Mouse (Mus musculus) heart, embryonic 16.5 days (tissue): ENCODE measurements around the gene Wdr18. TPM values are rescaled to one million over a fixed set of nuclear protein-coding genes. Genes with fewer than 3 reads are reported as not detected.
"Not testable (repeated sequence)": the region's sequence is repeated elsewhere in the genome, so short reads cannot be mapped to it uniquely, and the experiment has no call there.

Experiments
- ATAC-seq: fragments of 200-750 bp; cut with Nextera tagmentation; replicated peaks from 2 replicates; pipeline ENCODE4 v1.8.0; 2017; ENCODE audit warnings: moderate number of reproducible peaks; ENCODE audit not compliant: insufficient read depth, low FRiP score; ENCODE audit errors: extremely low read depth
- H3K27ac ChIP-seq: fragments of 300-500 bp; sonication (generic); 2 replicates; pipeline ENCODE4 v1.5.1; 2014; ENCODE audit warnings: mild to moderate bottlenecking, low read length, control low read depth, moderate library complexity
- H3K27me3 ChIP-seq: fragments of 300-500 bp; sonication (generic); 2 replicates; pipeline ENCODE4 v1.6.1; 2014; ENCODE audit warnings: low read length, mixed read lengths; ENCODE audit not compliant: control insufficient read depth, insufficient read depth
- H3K36me3 ChIP-seq: fragments of 300-500 bp; sonication (generic); 2 replicates; pipeline ENCODE4 v1.6.1; 2014; ENCODE audit not compliant: control insufficient read depth, insufficient read depth
- H3K4me1 ChIP-seq: fragments of 300-500 bp; sonication (generic); 2 replicates; pipeline ENCODE4 v1.6.1; 2014; ENCODE audit warnings: low read length, mixed read lengths; ENCODE audit not compliant: control insufficient read depth, insufficient read depth
- H3K4me2 ChIP-seq: fragments of 300-500 bp; sonication (generic); 2 replicates; pipeline ENCODE4 v1.6.1; 2014; ENCODE audit warnings: low read depth, mild to moderate bottlenecking, control low read depth, low read length
- H3K4me3 ChIP-seq: fragments of 300-500 bp; sonication (generic); 2 replicates; pipeline ENCODE4 v1.5.1; 2014; ENCODE audit warnings: mild to moderate bottlenecking, control low read depth, low read length
- H3K9ac ChIP-seq: fragments of 300-500 bp; sonication (generic); 2 replicates; pipeline ENCODE4 v1.6.1; 2014; ENCODE audit warnings: low read length, control low read depth
- H3K9me3 ChIP-seq: fragments of 300-500 bp; sonication (generic); replicated peaks from 2 replicates; pipeline ENCODE4 v1.6.1; 2016; ENCODE audit warnings: low read length; ENCODE audit not compliant: control insufficient read depth
- WGBS: fragments of 180-500 bp; shearing (Covaris S2); extraction: QIAGEN DNeasy Blood & Tissue Kit; methylation state at CpG from one replicate; pipeline ENCODE4 v1.1.7; 2014; 5-methylcytosine and 5-hydroxymethylcytosine counted together
- polyA plus RNA-seq: library from polyadenylated mRNA; unstranded; fragments of >200 nt; fragmentation: Nextera tagmentation; extraction: Ambion mirVana; gene quantifications from 2 replicates; pipeline ENCODE4 v1.2.1, GENCODE M21; 2015

Gene Wdr18
- polyA plus RNA-seq, 1 experiment from 2014 or later = 69.6 TPM

GRCm38 (mm10) chr10:79956643-79957154 lies 3.3 kb upstream of the Wdr18 start:
- H3K9ac ChIP-seq = no peak overlapping the region
- 39% methylated on average over 4 of the region's 4 CpGs for WGBS
- H3K4me3 ChIP-seq = no peak overlapping the region
- H3K27me3 ChIP-seq = no peaks in the 10 kb centered on the region
- H3K9me3 ChIP-seq = no peaks in the 10 kb centered on the region
- H3K4me2 ChIP-seq = no peak overlapping the region
- peaks cover 8% of the 10 kb centered on the region for H3K4me1 ChIP-seq
- no peak for ATAC-seq
- no peak overlapping the region for H3K27ac ChIP-seq
- peaks cover 7% of the 10 kb centered on the region; the same call in 1 of the 2 replicates for H3K36me3 ChIP-seq

DNA sequence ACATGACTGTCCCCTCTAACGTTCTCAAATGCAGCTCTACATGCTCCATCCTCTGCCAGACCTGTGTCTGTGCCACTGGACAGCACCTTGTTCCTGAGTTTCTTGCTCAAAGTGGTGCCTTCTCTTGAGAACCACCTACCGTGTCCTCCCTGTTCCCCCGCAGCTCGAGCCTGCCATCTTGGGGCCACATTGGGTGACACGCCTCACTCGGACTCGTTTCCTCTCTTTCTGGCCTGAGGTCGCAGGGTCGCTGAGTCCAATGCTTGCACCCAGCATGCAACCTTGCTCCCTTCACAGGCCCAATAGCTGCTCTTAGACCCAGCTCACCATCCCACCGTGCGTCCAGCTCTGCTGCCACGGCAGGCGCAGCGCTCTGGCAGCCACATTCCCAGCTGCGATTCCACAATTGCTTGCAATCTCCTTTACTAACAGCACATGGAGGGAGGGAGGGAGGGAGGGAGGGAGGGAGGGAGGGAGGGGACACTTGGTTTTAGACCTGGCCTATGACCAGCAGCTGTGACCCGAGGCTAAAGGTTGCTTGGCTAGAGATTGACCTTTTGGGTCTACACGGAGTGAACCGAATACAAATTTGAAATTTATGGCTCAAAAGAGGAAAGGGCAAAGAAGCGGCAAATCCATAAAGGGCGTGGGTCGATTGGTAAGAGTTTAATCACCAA lies 1.7 kb upstream of the Wdr18 start:
- peaks cover 8% of the 10 kb centered on the region for H3K4me1 ChIP-seq
- H3K9me3 ChIP-seq = no peaks in the 10 kb centered on the region
- ATAC-seq = no peak
- 18% methylated on average over 21 of the region's 21 CpGs for WGBS
- H3K27me3 ChIP-seq = no peaks in the 10 kb centered on the region
- no peak overlapping the region for H3K4me3 ChIP-seq
- no peak overlapping the region for H3K9ac ChIP-seq
- peak overlapping the region; percentile 47; the same call in 1 of the 2 replicates for H3K4me2 ChIP-seq
- H3K27ac ChIP-seq = no peak overlapping the region
- peaks cover 13% of the 10 kb centered on the region for H3K36me3 ChIP-seq

DNA sequence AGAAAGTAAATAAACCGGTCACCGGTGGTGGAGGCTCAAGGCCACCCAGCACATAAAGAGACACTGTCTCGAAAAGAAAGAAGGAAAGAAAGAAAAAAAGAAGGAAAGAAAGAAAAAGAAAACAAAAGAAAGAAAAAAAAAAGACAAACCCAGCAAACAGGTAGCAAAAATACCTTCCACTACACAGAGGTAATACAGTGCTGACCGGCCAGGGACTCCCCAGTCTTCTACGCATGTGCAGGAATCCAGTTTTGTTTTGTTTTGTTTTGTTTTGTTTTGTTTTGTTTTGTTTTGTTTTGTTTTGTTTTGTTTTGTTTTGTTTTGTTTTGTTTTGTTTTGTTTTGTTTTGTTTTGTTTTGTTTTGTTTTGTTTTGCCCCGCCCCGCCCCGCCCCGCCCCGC lies 540 bp upstream of the Wdr18 start:
- not testable (repeated sequence) for H3K9ac ChIP-seq, H3K4me1 ChIP-seq, H3K27me3 ChIP-seq, H3K9me3 ChIP-seq, H3K27ac ChIP-seq, ATAC-seq
- Histone ChIP-seq H3K36me3 (peaks cover 18% of the 10 kb centered on the region), H3K4me2 (peak overlapping the region; percentile 89), H3K4me3 (peak overlapping the region; percentile 78)
- WGBS = 39% methylated on average over 10 of the region's 10 CpGs

- H3K4me2 ChIP-seq = peak overlapping the region; percentile 89
- peaks cover 28% of the 10 kb centered on the region for H3K36me3 ChIP-seq
- H3K4me3 ChIP-seq = peak overlapping the region; percentile 78
- ATAC-seq = no peak
- H3K9ac ChIP-seq = peak overlapping the region; percentile 77
- H3K4me1 ChIP-seq = peaks cover 8% of the 10 kb centered on the region
- no peak overlapping the region for H3K27ac ChIP-seq
- 13% methylated on average over 10 of the region's 10 CpGs for WGBS
- no peaks in the 10 kb centered on the region for H3K27me3 ChIP-seq
- H3K9me3 ChIP-seq = no peaks in the 10 kb centered on the region
These were observed 831 bp downstream of the Wdr18 start for GRCm38 (mm10) chr10:79960671-79961294.

DNA sequence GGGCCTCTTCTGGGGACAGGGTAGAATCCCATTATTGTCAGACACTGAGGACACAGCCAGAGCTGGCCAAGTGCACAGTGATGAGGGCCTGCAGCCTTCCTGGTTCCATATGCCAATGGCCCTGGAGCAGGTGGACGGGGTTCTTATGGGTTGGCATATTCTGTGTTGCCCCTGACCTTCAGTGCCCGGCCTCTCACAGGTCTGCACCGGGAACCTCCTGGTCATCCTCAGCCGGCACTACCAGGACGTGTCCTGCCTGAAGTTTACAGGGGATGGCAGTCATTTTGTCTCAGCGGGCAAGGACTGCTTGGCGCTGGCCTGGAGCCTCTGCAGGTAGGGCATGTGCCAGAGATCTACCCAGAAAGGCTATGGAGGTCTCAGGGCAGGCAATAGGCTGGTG lies 4.8 kb downstream of the Wdr18 start:
- 97% methylated on average over 7 of the region's 7 CpGs for WGBS
- Histone ChIP-seq H3K27ac (no peak overlapping the region), H3K4me3 (no peak overlapping the region), H3K4me1 (peaks cover 8% of the 10 kb centered on the region), H3K9me3 (no peaks in the 10 kb centered on the region), H3K27me3 (peaks cover 3% of the 10 kb centered on the region; the same call in 1 of the 2 replicates), H3K36me3 (peaks cover 41% of the 10 kb centered on the region), H3K9ac (no peak overlapping the region), H3K4me2 (no peak overlapping the region)
- ATAC-seq = no peak

- ATAC-seq = no peak
- peaks cover 8% of the 10 kb centered on the region for H3K4me1 ChIP-seq
- no peak overlapping the region for H3K4me2 ChIP-seq
- H3K9me3 ChIP-seq = no peaks in the 10 kb centered on the region
- H3K4me3 ChIP-seq = no peak overlapping the region
- no peak overlapping the region for H3K27ac ChIP-seq
- H3K9ac ChIP-seq = no peak overlapping the region
- 85% methylated on average over 5 of the region's 5 CpGs for WGBS
- H3K36me3 ChIP-seq = peaks cover 41% of the 10 kb centered on the region
- H3K27me3 ChIP-seq = peaks cover 5% of the 10 kb centered on the region
These were observed 5.4 kb downstream of the Wdr18 start for GRCm38 (mm10) chr10:79965325-79965724.

- Histone ChIP-seq H3K9ac (no peak overlapping the region), H3K4me3 (no peak overlapping the region), H3K27ac (no peak overlapping the region), H3K27me3 (peaks cover 20% of the 10 kb centered on the region), H3K4me1 (peaks cover 9% of the 10 kb centered on the region), H3K36me3 (peaks cover 36% of the 10 kb centered on the region), H3K9me3 (no peaks in the 10 kb centered on the region), H3K4me2 (no peak overlapping the region)
- ATAC-seq = no peak
- WGBS = 91% methylated on average over 5 of the region's 5 CpGs
These were observed 7.0 kb downstream of the Wdr18 start for GRCm38 (mm10) chr10:79966886-79967400.

GRCm38 (mm10) chr10:79968181-79968580 lies 8.2 kb downstream of the Wdr18 start:
- Histone ChIP-seq H3K9ac (no peak overlapping the region), H3K4me2 (no peak overlapping the region), H3K9me3 (no peaks in the 10 kb centered on the region), H3K4me1 (peaks cover 9% of the 10 kb centered on the region), H3K27me3 (peaks cover 23% of the 10 kb centered on the region), H3K27ac (no peak overlapping the region), H3K36me3 (peaks cover 29% of the 10 kb centered on the region), H3K4me3 (no peak overlapping the region)
- WGBS = 73% methylated on average over 1 of the region's 1 CpGs
- no peak for ATAC-seq

- H3K4me2 ChIP-seq = no peak overlapping the region
- WGBS = 16% methylated on average over 3 of the region's 3 CpGs
- H3K27me3 ChIP-seq = peaks cover 23% of the 10 kb centered on the region
- no peak for ATAC-seq
- H3K4me3 ChIP-seq = no peak overlapping the region
- H3K4me1 ChIP-seq = peaks cover 9% of the 10 kb centered on the region
- H3K27ac ChIP-seq = no peak overlapping the region
- H3K9me3 ChIP-seq = no peaks in the 10 kb centered on the region
- H3K9ac ChIP-seq = no peak overlapping the region
- H3K36me3 ChIP-seq = peaks cover 24% of the 10 kb centered on the region
These were observed 9.2 kb downstream of the Wdr18 start for GRCm38 (mm10) chr10:79969124-79969568.
